Mouse (Mus musculus): Measurements from ENCODE around the gene F12.
"Not testable (repeated sequence)": the region's sequence is repeated elsewhere in the genome, so short reads cannot be mapped to it uniquely, and the experiment has no call there.

F12 gene

DNA sequence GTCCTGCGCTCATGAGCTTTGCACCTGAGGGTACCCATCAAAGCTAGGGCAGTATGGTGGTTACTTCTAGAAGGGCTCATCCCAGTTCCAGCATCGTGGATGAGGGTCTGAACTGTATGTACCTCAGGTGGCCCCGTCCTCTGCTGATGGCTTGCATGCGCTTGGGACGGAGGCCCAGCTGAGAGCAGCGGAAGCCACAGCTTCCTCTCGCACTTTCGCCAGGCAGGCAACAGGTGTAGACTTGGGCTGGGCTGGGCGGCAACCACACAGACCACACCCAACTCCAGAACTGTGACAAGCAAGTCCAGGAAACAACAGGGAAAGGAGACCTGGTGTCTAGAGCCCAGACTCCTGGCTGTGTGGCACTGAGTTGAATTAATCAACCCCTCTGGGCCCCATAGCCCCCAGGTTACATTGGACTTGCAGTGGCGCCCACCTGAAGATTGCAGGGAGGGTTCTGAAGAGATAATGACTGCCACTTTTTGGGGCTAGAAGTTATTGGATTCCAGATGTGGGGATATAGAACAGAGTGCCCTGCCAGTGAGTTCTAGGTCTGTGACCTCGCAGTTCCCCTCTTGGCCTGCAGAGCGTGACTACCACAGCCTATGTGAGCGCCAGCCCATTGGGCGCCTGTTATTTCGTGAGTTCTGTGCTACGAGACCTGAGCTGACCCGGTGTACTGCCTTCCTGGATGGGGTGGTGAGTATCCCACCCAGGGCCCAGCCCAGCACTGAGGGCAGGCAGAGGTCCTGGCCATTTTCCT is 23.3 kb upstream of the F12 start:
- DNase-seq = no peak

DNA sequence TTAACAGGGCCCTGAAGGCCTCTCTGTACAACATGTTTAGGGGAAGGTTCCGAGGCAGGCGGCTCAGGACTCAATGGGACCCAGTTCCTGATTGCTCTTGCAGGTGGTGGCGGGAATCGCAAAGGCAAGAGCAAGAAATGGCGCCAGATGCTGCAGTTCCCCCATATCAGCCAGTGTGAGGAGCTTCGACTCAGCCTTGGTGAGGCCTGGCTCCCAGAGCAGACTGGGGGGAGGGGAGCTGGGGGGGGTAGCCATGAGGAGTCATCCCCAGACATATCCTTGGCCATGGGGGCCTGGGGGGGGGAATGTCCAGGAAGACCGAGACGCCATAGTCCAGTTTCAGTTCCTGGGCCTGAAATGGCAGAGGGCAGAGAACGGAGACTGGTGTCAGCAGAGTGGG is 22.6 kb upstream of the F12 start:
- DNase-seq = no peak

DNA sequence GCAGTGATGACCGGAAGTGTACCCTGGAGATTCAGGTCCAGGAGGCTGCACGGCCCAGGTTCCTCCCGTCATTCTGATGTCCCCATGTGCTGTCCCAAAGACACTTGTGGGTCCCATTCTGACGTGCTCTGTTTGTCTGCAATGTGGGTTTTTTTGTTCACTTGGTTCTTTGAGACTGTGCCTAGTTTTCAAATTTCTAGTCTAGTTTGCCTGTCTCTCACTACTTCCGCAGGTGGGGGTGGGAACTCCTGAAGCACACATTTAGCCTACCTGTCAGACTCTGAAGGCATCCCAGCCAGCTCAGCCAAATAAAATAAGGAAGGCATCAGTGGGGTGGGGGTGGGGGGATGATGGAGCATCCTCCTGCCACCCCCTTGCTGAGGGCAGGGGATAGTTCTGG is 21.5 kb upstream of the F12 start:
- no peak for DNase-seq

DNA sequence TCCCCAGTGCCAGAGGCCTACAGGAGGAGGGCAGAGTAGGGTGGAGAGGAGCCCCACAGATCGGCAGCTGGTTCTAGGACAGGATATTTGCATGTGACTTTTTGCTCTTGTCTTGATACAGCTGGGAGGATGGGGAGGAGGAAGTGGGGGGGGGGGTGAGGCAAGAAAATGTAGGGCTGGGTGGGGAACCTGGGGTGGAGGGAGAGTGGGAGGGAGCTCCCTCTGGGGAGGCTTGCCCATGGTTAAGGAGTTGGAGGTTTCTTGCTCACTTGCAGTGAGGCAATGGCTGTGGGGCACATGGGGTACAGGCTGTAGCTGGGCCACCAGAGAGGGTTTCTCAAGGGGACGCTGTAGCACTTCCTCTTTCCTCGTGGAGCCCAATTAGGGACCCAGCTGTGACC is 20.9 kb upstream of the F12 start:
- DNase-seq = no peak

DNA sequence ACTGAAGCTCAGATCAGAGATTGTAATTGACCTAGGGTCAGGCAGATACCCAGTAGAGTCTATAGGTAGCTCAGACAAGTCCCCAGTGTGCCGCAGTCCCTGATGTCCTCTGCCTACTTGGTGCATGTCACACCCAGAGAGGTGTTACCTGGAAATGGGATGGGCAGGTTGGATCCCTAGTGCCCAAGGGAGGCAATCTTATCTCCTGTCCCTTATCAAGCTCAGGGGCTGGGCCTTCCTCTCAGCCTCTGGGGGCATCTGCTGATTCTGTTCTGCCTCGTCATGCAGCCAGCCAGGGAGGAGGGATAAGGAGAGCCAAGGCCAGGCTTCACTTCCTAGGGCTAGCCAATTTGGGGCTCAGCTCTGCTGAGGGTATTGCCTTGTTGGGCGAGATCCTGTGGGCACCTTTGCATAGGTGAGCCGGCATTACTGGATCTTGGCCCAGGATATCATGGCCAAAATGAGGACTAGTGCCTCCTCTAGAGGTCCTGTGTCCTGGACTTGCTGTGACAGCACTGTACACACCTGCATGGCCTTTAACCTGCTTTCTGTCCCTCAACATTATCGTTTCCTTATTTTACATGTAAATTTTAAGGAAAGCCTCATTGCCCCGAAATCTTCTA is 20.0 kb upstream of the F12 start:
- DNase-seq = no peak

DNA sequence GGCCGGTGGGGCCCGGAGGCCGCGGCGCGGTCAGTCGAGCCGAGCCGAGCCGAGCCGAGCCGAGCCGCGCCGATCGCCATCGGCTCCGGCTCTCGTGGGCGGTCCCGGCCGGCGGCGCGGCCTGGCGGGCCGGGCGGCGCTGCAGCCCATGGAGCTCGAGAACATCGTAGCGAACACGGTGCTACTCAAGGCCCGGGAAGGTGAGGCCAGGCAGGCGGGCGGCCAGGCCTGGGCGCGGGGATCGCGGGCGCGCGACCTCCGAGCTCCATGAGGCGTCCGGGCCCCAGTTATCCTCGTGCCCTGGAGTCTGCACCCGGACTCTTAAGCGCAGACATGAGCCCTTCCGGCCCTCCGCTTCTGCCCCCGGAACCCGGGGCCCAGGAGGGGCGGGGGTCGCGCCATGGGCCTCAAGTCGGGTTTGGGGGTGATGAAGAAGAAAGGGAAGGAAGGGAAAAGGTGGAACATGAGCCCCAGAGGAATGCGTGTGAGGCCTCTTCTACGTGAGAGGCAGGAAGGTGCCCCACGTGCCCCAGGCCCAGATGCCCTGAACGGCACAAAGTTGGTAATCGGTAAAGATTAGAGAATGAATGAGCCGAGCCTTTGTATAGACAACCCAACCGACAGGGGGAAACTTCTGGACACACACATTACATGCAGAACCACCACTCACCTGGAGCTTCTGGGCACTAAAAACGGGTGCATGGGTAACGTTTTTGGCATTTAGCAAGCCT is 18.9 kb upstream of the F12 start:
- DNase-seq = no peak

DNA sequence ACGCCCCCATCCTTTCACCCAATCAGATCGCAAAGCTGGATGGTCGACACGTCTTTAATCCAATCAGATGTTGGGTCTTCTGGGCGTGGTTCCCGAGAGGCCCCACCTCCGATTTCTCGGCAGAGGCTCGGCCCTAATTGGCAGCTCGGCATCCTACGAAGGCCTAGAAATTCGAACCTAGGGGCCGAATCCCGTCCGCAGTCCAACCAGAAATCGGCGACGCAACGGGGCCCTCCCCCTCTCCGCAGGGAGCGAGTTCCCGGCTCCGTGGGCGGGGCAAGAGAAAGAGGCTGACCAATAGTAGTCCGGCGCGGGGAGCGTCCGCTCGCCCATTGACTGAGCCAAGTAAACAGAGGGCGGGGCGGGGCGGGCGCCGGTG is 18.3 kb upstream of the F12 start, which contains the start of gene Grk6:
Gene Grk6, plus strand, starts transcription at position 136 of the 379 bp plus-strand sequence.
- peak; percentile 99 for DNase-seq

DNA sequence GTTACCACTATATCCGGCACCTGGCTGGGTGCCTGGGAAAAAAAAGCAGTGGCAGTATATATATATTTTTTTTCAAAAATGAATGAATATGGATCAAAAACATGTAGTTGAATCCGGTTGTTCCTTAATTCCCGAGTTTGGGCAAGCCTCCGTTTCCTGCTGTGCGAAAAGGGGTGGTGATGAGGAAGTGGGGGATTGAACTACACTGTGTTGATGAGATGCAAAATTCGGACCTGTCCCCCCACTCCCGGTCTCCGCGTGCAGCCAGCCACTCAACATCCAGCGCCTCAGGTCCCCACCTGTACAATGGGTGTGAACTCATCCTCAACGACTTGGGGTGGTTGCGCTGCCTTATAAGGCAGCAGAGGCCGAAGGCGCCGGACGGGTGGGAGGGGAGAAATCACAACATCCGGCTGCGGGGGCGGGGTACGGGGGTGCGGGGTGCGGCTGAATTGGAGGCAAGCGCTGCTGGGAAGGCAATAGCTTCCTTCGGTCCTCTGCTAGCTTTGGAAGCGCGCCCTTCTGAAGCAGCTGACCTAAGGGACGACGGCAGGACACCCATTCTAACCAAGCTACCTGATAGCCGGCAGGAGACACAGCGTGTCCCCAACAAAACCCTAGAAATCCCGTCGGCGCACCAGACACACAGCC is 17.8 kb upstream of the F12 start:
- no peak for DNase-seq

DNA sequence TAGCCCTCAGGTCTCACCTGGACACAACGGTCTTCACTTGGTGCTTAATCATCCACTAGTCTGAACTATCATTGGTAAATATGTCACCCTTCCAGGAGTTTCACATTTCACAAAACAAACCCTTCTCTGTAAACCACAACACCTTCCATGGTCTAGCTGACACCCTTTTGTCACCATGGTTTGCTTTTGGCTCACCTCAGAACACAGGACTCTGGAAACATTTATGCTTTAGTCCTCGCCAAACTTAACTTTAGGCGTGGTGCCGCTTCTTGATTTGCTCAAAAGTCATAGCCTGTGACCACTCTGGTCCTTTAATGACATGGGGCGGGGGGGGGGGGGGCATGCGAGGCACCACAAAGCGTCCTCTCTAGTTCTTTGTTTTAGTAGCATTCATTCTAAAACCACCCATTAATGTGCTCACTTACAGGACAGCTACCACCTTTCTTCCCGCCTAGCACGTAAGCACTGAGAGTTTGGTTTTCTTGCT is 17.2 kb upstream of the F12 start:
- DNase-seq = no peak

DNA sequence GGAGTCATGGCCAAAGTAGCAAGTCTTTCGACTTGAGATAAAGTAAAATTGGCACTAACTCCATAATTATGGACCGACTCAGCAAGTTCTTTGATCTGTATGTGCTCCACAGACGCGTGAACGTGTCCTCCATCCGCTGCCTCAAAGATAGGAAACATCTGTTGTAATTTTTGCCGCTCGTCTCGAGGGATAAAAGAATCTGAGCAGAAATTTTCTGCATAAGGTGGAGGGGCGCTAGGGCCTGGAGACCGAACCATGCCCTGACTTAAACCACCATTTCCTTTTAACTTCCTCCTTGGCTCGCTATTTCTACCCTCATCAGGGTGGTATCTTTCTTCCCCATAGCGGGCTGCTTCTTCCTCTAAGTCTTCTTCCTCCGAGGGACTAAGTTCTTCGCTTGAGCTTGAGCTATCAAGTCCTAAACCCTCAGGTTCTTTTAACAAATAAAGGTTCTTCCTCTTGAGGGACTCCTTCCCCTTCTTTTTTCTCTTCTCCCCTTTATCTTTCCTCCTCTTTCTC is 10.6 kb upstream of the F12 start:
- not testable (repeated sequence) for DNase-seq

DNA sequence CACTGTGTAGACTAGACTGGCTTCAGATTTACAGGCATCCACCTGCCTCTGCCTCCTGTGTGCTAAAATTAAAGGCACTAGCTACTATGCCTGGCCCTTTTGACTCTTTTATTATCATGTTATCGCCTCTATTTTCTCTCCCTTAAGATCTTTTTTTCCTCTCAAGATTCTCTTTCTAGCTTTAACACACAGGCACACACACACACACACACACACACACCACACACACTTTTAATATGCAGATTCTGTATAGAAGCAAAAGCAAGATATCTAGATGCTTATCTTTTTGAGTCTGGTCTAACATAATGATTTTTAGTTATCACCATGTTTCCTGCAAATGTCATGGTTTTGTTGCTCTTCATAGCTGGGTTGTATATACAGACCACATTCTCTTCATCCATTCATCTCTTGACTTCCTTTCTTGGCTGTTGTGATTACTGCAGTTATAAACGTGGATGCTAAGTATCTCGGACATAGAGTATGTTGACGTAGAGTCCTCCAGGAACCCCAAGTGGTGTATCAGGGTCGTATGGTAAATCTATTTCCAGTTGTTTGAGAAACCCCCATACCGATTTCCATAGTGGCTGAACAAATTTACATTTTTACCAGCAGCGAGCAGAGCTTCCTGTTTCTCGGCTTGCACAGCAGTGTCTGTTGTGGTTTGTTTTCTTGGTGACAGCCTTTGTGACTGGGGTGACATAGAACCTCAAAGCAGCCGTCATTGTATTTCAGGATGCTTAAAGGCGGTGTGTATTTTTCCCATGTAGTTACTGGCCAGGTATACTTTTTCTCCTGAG is 5.5 kb upstream of the F12 start:
- no peak for DNase-seq

DNA sequence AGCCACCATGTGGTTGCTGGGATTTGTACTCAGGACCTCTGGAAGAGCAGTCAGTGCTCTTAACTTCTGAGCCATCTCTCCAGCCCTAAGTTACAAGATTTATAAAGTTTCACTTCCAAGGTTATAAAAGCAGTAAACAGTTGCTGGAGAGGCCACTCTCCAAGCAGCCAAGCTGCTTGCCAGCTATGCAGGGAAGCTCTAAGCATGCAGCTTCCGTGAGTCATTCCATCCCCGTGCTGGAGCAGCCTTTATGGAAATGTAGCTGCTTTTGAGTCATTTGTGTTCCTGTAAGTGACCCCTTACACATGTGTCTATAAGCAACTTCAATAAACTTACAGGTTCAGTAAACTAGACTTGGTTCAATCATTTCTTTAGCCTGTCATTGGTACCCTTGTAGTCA is 4.0 kb upstream of the F12 start:
- DNase-seq = no peak

DNA sequence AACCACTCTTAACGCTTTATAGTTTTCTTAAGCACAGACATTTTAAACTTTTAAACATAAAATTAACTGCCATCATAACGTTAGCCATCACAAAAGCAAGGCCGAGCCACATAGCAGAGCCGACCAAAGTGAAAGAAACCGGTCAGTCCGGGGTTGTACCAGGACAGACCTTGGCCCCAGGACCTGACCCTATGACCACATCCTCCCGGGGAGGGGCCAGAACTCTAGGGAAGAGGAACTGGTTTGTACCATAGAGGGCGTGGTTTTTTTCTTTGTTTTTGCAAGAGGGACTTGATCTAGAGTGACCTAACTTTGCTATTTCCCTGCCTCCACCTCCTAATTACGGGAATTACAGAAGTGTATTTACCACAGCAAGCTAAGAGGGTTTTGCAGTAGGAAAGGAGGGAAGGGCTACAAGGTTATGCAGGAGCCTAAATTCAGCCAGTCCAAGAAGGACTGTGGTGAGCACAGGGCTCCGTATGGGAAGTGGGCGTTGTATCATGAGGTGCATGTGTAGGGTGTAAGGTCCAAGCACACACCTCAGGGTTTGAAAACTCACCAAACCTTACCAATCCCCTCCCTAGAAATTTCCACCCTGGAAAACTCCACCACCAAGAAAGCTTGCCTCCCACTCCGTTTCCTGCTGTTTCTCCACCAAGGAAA is 2.8 kb upstream of the F12 start:
- no peak for DNase-seq

DNA sequence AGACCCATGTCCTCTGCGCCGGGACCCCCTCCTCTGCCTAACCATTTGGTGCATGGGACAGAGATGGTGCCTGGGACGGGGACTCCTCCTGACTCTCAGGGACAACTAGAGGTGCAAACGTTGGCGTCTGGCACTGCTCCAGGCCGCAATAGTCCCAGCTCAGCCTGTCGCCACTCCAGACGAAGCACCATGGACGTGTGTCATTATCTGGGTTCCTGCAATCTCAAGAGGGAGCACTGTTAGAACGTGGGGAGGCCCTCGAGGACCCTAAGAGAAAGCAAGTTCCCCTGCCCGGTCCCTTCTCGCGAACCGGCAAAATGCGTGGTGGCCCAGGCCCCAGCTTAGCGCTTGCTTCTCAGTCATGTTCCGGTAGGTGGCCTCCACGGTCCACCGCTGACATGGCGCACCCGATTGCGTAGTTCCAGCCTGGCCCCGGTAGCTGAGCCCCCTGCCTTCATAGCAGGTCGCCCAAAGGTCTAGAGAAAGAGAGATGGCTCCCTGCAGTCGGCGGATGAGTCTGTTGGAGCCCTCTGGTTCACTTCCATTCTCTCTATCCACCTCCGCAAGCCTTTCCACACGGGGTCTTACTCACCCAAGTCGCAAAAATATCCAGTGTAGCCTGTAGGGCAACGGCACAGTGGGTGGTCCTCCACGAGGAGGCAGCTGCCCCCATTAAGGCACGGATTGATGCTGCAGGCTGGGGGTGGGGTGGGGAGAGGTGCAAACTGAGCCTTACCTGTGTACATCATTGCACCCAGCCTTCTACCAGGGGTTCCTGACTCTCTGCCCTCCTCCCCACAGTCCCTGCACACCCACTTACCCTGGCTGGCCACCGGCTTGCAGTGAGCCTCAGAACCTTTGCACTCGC is 5.4 kb downstream of the F12 start:
- peak; percentile 68 for DNase-seq

DNA sequence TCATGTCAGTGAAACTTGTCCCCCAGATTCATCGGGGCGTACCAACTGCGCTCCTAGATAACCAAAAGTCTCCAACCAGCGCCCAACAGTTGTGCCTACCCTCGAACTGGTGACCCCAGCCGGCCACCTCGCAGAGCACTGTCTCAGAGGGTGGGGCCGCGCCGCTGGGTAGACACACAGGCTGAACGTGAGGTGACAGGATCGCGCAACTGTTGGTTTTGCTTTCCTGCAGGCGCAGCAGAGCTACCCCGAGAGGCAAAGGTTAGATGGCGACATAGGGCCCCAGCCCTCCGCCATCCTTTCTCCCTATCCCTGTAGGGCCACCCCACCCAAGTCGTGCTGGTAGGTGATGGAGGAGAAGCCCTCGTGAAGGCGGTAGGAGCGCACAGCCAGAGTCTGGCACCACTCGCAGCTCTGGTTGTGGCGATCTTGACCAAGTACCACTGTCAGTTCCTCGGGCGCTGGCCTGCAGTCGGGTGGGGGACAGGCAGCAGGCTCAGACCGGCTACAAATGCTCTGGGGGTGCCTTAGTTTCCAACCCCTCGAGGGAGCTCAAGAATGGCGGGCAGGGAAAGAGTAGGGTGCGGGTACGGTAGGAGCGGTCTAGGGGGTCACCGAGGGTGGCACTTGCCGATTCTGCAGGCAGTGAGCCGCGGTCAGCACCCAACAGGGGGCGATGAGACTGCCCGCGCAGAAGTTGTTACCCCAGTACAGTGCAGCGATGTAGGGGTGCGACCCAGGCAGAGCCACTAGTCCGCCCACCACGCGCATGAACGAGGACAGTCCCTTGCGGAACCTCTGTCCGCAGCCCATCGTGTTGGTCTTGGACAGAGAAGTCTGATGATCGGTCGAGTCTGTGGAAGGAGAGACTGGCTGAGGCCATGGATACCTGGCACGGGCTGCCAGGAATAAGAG is 6.3 kb downstream of the F12 start:
- DNase-seq = no peak

DNA sequence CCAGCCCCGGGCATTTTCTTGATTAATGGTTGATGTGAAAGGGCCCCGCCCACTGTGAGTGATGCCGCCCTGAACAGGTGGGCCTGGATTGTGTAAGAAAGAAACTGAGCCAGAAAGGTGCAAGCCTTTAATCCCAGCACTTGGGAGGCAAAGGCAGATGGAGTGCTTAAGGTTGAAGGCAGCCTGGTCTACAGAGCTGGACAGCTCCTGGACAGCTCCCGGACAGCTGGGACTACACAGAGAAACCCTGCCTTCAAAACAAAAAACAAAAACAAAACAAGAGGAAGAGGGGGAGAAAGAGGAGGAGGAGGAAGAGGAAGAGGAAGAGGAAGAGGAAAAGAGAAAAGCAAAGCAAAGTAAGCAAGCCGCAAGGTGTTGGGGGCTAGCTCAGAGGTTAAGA is 7.5 kb downstream of the F12 start:
- no peak for DNase-seq

DNA sequence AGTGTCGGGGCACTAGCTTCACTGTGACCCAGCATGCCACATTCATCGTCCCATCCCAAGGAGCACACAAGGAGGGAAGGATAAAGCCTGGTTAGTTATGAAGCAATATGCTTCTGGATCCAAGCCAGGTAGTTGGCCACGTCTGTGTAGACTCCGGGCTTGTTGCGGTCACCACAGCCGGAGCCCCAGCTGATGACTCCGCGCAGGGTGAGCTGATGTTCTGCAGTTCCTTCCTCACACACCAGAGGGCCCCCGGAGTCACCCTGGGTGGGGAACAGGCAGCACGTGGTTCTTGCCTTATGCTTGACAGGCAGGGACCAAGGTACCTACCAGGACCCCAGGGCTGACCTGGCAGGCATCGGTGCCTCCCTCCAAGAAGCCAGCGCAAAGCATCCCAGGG is 8.6 kb downstream of the F12 start:
- peak; percentile 79 for DNase-seq

DNA sequence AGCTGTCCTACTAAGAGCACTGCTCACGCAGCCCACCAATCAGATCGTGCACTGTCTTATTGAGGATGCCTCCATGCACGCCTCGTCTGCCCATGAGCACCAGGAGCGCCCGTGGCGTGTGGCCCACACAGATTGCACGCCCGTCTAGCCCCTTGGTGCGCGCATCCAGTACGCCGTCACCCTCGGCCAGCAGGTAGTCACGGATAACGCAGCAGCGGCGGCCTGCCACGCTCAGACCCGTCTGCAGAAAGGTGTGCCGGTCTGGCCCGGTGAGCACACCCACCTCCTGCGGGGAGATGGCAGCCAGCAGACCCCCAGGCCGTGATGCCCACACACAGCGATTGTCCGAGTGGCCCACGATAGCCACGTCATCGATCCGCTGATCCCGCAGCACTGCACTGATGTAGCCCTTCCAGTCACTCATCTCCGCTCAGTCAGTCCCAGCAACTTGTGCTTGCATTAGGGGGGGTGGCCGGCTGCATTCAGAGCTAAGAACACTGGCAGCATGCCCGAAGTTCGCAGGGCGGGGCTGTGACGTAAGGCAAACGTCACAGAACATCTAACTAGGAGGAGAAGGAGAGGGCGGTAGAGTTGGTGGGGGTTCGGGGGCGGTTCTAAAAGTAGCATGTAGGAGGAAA is 11.7 kb downstream of the F12 start, which contains the start of gene Pfn3:
Gene Pfn3, minus strand, starts transcription at position 490 of the 638 bp plus-strand sequence.
- DNase-seq = peak; percentile 76

DNA sequence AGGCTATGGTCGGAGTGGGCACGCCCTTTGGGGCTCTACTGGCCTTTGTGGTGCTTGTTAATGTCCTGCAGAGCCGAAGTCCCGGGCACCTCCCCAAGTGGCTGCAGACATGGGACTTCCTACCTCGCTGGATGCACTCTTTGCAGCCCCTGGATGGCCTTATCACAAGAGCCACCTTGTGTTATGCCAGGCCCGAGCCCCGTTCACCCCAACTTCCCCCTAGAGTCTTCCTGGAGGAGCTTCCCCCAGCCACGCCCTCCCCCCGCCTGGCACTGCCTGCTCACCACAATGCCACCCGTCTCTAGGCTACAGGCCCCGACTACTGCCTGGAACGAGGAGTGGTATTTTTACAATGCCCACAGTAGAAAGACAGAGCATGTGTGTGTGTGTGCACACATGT is 13.3 kb downstream of the F12 start:
- no peak for DNase-seq

Data from right cerebral cortex, postnatal 25 days (tissue).